Mouse (Mus musculus) mature B cell (primary cell): Measurements from ENCODE around the gene D630045J12Rik.

Source experiments
- in situ Hi-C: fragments of 300-500 bp; cut with MboI; formaldehyde crosslinking; loops from 2 replicates; pipeline ENCODE4 v1.14.3; 2019

D630045J12Rik gene

GRCm38 (mm10) chr6:38192952-38193351 is 60.9 kb downstream of the D630045J12Rik start:
- in situ Hi-C loops, result no loop called here

DNA sequence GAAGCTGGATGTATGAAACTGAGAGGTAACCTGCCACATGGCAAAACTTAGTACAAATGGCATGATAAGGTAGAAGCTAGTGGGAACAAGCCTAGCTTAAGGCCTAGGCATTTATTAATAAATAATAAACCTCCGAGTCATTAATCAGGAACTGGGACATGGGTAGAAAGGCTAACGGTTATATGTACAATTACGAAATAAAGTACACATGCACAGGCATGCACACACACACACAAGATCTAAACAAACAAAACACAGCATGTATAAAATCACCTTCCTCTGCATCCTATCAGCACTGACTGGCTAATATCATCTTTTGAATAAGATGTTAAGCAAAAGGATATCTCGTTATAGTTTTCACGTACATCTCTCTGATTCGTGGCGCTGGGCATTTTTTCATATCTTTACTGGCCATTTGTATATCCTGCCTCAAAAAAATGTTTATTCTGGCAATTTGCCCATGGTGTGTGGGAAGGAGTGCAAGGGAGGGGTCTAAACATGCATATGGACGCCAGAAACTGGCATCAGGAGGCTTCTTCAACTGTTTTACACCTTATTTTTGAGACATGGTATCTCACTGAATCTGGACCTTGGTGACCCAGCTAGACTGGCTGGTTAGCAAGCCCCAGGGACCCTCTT is 67.4 kb downstream of the D630045J12Rik start:
- in situ Hi-C loops, result no loop called here

DNA sequence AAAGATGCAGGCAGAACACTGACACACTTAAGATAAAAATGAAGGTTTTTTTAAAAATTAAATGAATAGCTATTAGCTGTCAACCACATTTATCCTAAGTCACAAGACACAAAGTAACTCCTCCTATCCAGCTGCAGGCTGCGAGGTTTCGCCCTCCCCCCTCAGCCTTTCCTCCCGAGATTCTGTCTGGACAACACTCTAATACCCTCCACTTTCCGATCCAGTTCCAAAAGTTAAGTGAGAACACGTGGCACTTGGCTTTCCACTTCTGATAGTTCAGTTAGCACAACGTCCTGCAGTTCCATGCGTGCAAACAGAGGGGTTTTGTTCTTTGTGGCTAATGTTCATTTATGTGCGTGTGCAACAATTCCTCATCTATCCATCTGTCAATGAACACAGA is 69.0 kb downstream of the D630045J12Rik start:
- in situ Hi-C loops, result no loop called here

GRCm38 (mm10) chr6:38181756-38182318 is 72.0 kb downstream of the D630045J12Rik start:
- in situ Hi-C loops, result no loop called here

DNA sequence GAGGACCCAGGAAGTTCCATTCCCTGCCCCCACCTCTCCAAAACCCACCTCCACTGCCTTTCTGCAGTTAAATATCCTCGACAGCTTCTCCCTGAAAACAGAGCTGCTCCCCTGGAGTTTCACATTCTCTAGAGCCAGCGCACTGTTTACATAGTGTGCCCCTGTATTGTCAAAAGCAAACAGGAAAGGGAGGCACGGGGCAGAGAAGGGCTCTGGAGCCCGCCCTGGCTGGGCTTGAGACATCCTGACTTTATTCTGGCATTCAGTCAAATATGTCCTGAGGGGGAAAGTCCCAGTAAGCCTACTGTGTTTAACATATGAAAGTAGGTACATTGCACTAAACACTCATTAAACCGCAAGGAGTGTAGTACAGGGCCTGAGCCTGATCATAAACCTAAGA is 73.1 kb downstream of the D630045J12Rik start:
- in situ Hi-C loops, result no loop called here

GRCm38 (mm10) chr6:38165385-38165784 is 88.4 kb downstream of the D630045J12Rik start:
- in situ Hi-C loops, result no loop called here

GRCm38 (mm10) chr6:38164705-38165104 is 89.1 kb downstream of the D630045J12Rik start:
- in situ Hi-C loops, result no loop called here

DNA sequence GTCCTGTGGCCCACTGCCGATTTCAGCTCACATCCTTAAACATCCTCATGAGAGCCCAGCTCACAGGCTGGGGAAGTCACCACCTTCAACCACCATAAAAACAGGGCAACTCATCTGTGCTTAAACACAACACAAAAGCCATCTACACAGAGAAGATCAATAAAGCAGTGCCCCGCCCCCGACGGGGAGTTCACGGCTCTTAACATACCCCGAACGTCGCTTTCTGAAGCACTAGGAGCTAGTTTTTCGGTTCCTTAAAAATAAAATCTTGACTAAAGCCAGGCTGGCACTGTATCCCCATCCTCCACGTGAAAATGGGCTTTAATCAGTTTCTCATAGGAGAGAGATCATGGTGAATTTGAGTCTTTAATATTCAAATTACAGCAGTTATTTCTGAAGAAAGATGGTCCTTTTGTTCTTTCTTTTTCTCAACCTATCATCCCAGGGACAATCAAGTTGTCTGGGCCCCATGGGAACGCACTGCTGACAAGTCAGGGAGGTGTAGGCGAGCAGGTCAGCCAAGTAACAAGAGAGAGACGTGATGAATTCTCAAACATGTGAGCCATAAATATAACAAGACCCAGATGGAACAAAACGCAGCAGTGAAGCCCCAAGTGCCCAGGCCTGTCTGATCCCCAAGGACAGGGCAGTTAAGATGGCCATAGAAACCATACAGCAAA is 90.8 kb downstream of the D630045J12Rik start:
- in situ Hi-C loops, result no loop called here

GRCm38 (mm10) chr6:38160556-38160955 is 93.3 kb downstream of the D630045J12Rik start:
- in situ Hi-C loops, result no loop called here

DNA sequence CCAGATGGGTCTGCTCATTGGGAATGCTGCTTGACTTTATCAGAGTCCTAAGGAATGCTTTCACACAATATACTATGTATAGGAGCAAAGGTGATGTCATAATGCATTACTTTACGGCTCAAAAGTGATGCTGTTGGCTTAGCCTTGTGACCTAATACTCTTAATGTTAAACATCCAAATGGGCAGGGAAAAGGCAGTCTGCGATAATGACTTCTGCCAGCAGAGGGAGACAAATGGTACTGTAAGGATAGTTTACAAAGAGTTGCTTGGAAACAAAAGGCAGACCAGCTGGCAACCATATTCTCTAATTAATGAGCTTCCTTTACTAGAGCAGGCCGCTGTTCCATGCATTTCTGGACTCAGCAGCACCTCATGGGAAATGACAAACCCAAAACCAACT is 93.7 kb downstream of the D630045J12Rik start:
- in situ Hi-C loops, result no loop called here

DNA sequence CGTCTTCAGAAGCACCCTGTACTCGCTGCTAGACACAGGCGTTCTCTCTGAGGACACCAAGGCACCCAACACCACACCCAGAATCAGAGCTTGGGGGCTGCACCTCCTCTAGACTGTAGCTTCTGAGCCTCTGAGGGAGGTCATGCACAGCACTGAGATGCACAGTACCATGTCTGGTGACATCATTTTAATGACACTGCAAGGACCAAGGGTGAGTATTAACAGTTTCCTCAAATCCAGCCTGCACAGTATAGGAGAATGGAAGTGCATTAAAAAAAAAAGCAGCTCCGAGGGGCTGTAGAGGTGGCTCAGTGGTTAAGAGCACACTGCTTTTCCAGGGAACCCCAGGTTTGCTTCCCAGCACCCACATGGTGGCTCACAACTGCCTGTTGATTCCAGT is 94.2 kb downstream of the D630045J12Rik start:
- in situ Hi-C loops, result no loop called here

DNA sequence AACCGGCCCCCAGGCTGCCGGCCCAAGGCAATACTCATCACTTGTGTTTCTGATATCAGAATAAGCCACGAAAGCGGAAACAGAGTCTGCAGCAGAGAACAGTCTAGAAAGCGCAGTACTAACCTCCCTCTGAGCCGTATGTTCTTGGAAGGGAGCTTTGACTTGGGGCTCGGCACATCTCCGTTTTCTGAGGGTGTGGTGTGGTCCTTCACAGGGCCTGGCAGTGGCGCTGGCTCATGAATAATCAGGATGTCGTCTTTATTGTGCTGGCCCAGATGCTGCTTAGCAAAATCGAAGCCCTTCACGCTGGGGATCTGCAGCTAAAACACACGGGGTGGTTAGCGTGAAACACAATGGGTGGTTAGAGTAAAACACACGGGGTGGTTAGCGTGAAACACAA is 95.9 kb downstream of the D630045J12Rik start:
- in situ Hi-C loops, result no loop called here

DNA sequence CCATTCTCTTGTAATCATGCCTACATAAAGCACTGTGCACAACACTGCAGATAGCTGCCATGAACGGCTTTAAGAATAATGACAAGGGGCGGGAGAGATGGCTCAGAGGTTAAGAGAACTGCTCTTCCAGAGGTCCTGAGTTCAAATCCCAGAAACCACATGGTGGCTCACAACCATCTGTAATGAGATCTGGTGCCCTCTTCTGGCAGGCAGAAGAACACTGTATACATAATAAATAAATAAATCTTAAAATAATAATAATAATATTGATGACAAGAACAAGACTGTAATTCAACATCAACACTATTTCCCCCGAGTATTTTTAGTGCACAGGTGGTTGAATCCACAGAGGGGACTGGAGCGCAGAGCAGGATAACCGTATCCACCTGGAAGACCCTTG is 97.6 kb downstream of the D630045J12Rik start:
- in situ Hi-C loops, result no loop called here

GRCm38 (mm10) chr6:38152305-38152704 is 101.5 kb downstream of the D630045J12Rik start:
- in situ Hi-C loops, result no loop called here

DNA sequence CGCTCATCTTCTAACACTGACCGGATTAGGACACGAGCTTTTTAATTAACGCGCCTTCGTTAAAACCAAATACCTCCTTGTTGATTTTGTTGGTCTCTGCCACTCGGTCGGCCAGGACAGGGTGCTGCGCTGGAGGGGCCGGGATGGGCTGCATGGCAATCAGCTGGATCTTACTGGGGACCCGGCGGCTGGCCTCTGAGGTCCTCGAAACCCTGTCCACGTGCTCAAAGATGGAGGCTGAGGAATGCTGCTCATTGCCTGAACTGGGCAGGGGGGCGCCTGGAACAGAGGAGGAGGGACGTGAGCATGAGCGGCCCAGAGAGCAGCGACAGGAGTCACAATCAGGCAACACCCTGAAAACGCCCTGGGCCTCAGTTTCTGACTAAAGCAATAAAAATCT is 104.3 kb downstream of the D630045J12Rik start:
- in situ Hi-C loops, result no loop called here

- in situ Hi-C loops, result no loop called here
These were observed 105.2 kb downstream of the D630045J12Rik start for GRCm38 (mm10) chr6:38148626-38149025.

DNA sequence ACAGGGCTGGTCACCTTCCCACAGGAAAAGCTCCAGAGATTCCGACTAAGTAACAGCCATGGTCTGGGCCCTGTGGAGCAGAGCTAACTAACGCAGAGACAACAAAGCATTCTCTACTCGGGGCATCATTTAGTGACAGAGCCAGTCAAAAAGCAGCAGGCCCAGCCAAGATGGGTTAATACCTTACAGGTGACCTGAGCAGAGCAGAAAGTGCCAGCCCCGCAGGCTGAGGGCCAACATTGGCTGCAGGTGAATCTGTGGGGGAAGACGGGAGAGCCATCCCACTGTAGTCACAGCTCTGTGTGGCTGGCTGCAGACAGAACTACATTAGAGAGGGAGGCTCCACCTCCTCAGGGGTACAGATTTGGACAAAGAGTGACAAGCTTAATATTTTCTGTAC is 106.5 kb downstream of the D630045J12Rik start:
- in situ Hi-C loops, result no loop called here

DNA sequence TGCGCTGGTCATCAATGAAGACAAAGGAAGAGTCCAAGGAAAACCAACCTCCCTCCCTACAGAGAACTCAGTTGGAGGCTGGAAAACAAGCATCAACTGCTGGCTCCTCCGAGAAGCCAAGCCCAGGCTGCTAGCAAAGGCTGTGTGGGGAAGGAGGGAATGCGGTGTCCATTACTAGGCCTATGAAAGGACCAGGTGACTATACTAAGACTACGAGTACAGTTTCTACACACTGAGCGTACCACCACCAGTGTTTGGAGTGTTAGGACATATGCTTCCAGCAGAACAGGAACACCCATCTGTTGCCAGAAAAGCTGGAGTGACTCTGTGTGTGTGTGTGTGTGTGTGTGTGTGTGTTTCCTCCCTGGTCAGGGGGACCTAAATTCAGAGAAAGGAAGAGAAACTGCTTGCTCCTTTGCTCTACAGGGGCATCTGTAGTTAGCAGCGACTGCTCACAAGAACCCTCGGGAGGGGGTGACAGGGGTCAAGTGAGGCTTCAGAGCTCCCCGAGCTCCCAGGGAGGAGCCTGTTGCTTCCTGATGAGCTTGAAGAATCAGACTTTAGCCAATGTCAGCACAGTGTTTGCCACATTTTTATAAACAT is 108.2 kb downstream of the D630045J12Rik start:
- in situ Hi-C loops, result no loop called here

DNA sequence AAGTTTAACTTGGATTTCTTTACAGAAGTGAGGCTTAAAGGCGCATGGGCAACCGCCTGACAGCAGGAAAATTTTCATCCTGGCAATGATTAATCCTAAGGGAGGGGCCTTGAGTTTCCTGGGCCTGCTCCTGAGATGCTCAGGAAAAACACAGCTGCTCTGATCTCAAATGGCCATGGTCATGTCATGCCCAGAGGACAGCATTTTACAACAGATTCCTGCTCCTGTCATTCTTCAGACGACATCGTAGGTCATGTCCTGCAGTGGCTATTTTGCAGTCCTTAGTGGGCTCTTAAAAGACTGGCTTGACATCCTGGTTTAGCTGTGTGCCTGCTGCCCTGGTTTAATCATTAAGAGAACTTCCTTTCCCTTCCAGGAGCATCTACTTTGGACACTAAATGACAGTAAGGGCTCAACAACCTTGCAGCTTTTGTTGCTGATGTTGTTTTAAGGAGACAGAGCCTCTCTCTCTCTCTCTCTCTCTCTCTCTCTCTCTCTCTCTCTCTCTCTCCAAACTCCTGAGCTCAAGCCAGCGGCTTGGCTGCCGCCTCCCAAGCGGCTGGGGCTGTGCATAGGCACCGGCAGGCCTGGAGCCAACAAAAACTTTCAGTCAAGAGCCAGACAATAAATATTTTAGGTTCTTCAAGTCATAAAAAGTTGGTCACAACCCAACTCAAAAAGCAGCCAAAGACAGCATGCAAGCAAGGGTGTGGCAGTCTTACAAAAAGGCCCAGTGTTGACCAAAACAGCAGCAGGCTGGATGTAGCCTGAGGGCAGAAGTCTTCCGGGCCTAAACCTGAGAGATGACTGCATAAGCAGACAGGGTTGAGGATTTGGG is 109.4 kb downstream of the D630045J12Rik start:
- in situ Hi-C loops, result no loop called here

- in situ Hi-C loops, result no loop called here
These were observed 113.4 kb downstream of the D630045J12Rik start for GRCm38 (mm10) chr6:38140402-38140801.

- in situ Hi-C loops, result no loop called here
These were observed 114.7 kb downstream of the D630045J12Rik start for GRCm38 (mm10) chr6:38139086-38139485.
